Mouse (Mus musculus) cerebellum, adult 2 months (tissue): ENCODE measurements around the gene Pcnx.

ENCODE experiments used
- CTCF ChIP-seq: fragments of 200-500 bp; IDR thresholded peaks from 2 replicates; pipeline ENCODE4 v1.5.1; 2011; ENCODE audit warnings: low read depth, mild to moderate bottlenecking, control low read depth, low read length, moderate library complexity, borderline replicate concordance; ENCODE audit not compliant: insufficient read depth
- POLR2A ChIP-seq: fragments of 200-500 bp; IDR thresholded peaks from 2 replicates; pipeline ENCODE4 v1.6.1; 2011; ENCODE audit warnings: low read length, control low read depth, borderline replicate concordance; ENCODE audit not compliant: insufficient read depth

DNA sequence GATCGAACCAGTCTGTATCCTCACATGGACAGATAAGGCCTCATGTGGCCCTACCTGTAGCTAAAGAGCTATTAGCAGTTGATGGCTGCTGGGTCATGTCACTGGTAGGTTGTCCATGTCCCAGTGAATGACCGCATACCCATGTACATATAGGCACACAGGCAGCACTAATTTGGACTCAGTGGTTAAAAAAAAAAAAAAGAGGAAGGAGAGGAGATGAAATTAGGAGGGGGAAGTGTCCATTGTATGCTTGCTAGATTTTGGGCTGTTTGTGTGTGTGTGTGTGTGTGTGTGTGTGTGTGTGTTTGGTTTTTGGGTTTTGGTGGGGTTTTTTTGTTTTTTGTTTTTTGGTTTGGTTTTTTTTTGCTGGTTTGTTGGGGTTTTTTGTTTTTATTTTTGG is 26.7 kb upstream of the Pcnx start:
- no peak for TF ChIP-seq POLR2A
- TF ChIP-seq CTCF: no peak
